Mouse (Mus musculus): Measurements from ENCODE around the gene Col12a1. TPM values are rescaled to one million over a fixed set of nuclear protein-coding genes. Genes with fewer than 3 reads are reported as not detected.

Gene Col12a1
- polyA plus RNA-seq (2014; fragmentation: Illumina TruSeq; extraction: RNeasy Lipid Tissue Mini Kit (QIAGEN cat#74804); ENCODE audit: low read depth, low replicate concordance): 52.6 TPM

DNA sequence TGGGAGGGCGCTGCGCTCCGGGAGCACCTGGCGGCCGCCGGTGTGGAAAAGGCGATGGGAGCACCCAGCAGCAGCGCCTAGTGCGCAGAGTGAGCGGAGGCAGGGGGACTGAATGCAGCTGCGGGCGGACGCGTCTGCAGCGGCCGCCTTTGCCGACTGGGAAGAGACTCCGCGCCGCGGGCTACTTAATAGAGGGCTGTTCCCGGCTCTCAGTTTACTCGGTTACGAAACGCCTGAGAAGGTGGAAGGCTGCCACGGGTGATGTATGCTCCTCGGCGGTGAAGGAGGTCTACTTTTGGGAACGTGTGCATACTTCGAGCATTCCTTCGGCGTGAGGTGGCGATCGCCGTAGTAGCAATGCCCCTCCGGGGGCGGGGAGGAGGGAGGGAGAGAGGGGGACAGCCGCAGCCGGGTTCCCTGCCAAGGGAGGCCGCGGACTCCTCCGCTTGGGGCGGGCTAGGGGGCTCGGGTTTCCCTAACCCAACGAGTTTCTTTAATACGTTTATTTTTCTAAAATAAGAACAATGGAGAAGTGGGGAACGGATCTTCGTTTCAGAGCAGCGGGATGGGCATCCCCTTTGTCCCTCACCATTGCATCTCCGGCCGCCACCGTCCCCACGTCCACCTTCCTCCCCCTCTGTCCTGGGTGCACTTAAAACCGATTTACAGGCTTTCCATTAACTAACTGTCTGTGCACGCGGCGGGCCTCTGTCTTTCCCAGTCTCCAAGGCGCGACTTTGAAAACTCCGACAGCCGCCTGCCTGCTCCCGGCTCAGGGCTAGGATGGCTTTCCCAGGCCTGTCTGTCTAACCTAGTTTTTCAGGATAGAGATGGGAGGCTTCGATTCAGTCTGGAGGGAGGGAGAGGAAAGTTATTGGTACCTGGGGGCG, at the start of gene Col12a1:
Col12a1 (minus strand) TSS at position 351 of the 890 bp plus-strand sequence.

DNA sequence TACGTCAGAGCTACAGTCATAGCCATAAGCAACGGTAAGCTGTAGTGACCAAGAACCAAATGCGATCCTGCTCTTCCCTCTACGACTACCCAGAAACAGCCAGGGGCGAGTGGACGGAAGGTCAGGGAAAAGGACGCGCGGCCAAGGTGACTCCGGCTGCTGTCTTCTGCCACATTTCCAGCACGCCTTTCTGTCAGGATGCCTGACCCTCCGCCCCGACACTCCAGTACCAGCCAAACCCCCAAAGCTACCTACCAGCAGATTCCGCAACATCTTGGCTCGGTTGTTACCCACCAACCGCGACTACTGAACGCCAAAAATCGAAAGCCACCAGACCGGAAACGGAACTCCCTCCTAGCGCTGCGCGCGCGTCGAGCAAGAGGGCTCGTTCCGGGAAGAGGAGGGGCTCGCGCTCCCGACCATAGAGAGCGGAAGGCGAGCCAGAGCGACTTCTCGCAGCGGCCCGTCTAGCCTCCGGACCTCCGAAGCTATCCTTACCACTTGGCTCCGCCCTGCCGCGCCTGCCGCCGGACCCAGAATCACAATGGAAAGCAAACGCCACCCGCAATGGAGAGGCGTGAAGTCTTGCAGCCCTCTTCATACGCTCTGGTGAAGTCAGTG, 40.9 kb upstream of the Col12a1 start, which contains the start of gene Cox7a2:
Cox7a2 (minus strand) TSS at position 494 of the 621 bp plus-strand sequence.

Other genes with a start within 250 kb of the Col12a1 start
- 161 TPM for gene Cox7a2, start 41.0 kb upstream of the Col12a1 start, polyA plus RNA-seq (2014; fragmentation: Illumina TruSeq; extraction: RNeasy Lipid Tissue Mini Kit (QIAGEN cat#74804); ENCODE audit: low read depth, low replicate concordance)
- gene Tmem30a, start 74.7 kb upstream of the Col12a1 start, polyA plus RNA-seq (2014; fragmentation: Illumina TruSeq; extraction: RNeasy Lipid Tissue Mini Kit (QIAGEN cat#74804); ENCODE audit: low read depth, low replicate concordance): 497 TPM

Measured in sigmoid colon, adult 10 weeks (tissue).